Mouse (Mus musculus) kidney, embryonic 15.5 days (tissue): ENCODE results near the gene Zrsr2. TPM values are rescaled to one million over a fixed set of nuclear protein-coding genes. Genes with fewer than 3 reads are reported as not detected.

ENCODE experiments used
- ATAC-seq: fragments of 200-750 bp; cut with Nextera tagmentation; replicated peaks from 2 replicates; pipeline ENCODE4 v1.8.0; 2017; ENCODE audit warnings: moderate TSS enrichment; ENCODE audit not compliant: low FRiP score
- H3K27ac ChIP-seq: fragments of 300-500 bp; sonication (generic); 2 replicates; pipeline ENCODE4 v1.5.1; 2015; ENCODE audit warnings: mild to moderate bottlenecking, inconsistent platforms
- H3K27me3 ChIP-seq: fragments of 300-500 bp; sonication (generic); 2 replicates; pipeline ENCODE4 v1.6.1; 2015; ENCODE audit warnings: inconsistent platforms
- H3K36me3 ChIP-seq: fragments of 300-500 bp; sonication (generic); 2 replicates; pipeline ENCODE4 v1.6.1; 2015; ENCODE audit warnings: inconsistent platforms
- H3K4me1 ChIP-seq: fragments of 300-500 bp; sonication (generic); 2 replicates; pipeline ENCODE4 v1.6.1; 2015; ENCODE audit warnings: inconsistent platforms
- H3K4me2 ChIP-seq: fragments of 300-500 bp; sonication (generic); 2 replicates; pipeline ENCODE4 v1.6.1; 2015; ENCODE audit warnings: moderate library complexity, mild to moderate bottlenecking, inconsistent platforms
- H3K4me3 ChIP-seq: fragments of 300-500 bp; sonication (generic); replicated peaks from 2 replicates; pipeline ENCODE4 v1.5.1; 2015; ENCODE audit warnings: mild to moderate bottlenecking, inconsistent platforms
- H3K9ac ChIP-seq: fragments of 300-500 bp; sonication (generic); 2 replicates; pipeline ENCODE4 v1.6.1; 2015; ENCODE audit warnings: mild to moderate bottlenecking, inconsistent platforms
- H3K9me3 ChIP-seq: fragments of 300-500 bp; sonication (generic); replicated peaks from 2 replicates; pipeline ENCODE4 v1.6.1; 2016; ENCODE audit warnings: inconsistent platforms
- WGBS: fragments of 180-500 bp; shearing (Covaris S2); methylation state at CpG from one replicate; pipeline ENCODE4 v1.1.7; 2015; ENCODE audit warnings: mixed read lengths; 5-methylcytosine and 5-hydroxymethylcytosine counted together
- polyA plus RNA-seq: library from polyadenylated mRNA; unstranded; fragments of >200 nt; fragmentation: Nextera tagmentation; extraction: Ambion mirVana; gene quantifications from 2 replicates; pipeline ENCODE4 v1.2.1, GENCODE M21; 2015

Gene Zrsr2
- 60.8 and 69.8 TPM in 2 replicates for polyA plus RNA-seq

- Histone ChIP-seq H3K36me3 (peaks cover 24% of the 10 kb centered on the region), H3K4me2 (peak within 1 kb of the TSS; percentile 59), H3K4me1 (peaks cover 7% of the 10 kb centered on the region; the same call in 1 of the 2 replicates), H3K4me3 (peak within 1 kb of the TSS; percentile 71), H3K27me3 (peaks cover 14% of the 10 kb centered on the region; the same call in 1 of the 2 replicates), H3K27ac (peak within 1 kb of the TSS; percentile 99), H3K9me3 (no peaks in the 10 kb centered on the region), H3K9ac (peak within 1 kb of the TSS; percentile 77)
- peak; percentile 97 for ATAC-seq
- WGBS, result 25% methylated on average over 25 of the region's 29 CpGs
These were observed at the start of gene Zrsr2 for GRCm38 (mm10) chrX:163958467-163958875. Zrsr2 (minus strand) TSS chrX:163958661.

DNA sequence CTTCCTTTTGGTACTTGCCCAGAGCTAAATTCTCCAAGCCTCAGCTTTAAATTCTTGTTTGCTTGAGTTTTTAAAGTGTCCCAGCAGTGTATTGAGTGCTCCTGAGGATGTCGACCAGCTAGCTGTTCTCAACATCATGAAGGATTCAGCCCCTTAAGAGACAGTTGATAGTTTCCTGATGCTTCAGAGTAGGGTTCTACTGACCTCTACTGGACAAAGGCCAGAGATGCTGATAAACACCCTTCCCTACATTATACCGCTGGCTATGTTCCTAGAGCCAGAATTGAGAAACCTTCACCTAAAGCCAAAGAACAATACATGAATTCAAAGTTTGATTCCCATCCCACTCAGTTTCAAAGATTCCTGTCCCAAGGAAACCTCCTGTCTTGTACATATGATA is 46.3 kb upstream of the Zrsr2 start:
- Histone ChIP-seq H3K4me1 (no peaks in the 10 kb centered on the region), H3K9me3 (no peaks in the 10 kb centered on the region), H3K9ac (no peak overlapping the region), H3K4me2 (no peak overlapping the region), H3K27me3 (peaks cover 11% of the 10 kb centered on the region), H3K27ac (no peak overlapping the region), H3K4me3 (no peak overlapping the region), H3K36me3 (no peaks in the 10 kb centered on the region)
- 39% methylated on average over 2 of the region's 2 CpGs for WGBS
- no peak for ATAC-seq

DNA sequence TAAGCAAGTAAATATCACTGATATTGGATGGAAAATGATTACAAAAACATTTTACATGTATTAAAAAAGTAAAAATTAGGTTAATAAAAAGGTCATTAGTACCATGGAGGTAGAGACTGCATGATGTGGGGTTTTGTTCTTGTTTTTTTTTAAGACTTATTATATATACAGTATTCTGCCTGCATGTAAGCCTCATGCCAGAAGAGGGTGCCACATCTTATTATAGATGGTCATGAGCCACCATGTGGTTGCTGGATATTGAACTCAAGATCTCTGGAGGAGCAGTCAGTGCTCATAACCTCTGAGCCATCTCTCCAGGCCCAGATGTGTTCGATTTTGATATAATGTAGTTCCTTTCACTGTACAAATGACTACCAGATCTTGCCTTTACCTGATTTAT is 41.4 kb upstream of the Zrsr2 start:
- Histone ChIP-seq H3K4me1 (no peaks in the 10 kb centered on the region), H3K9ac (no peak overlapping the region), H3K27ac (no peak overlapping the region), H3K4me3 (no peak overlapping the region), H3K9me3 (no peaks in the 10 kb centered on the region), H3K36me3 (no peaks in the 10 kb centered on the region), H3K4me2 (no peak overlapping the region), H3K27me3 (peaks cover 11% of the 10 kb centered on the region)
- no peak for ATAC-seq
- 78% methylated on average over 1 of the region's 1 CpGs for WGBS

DNA sequence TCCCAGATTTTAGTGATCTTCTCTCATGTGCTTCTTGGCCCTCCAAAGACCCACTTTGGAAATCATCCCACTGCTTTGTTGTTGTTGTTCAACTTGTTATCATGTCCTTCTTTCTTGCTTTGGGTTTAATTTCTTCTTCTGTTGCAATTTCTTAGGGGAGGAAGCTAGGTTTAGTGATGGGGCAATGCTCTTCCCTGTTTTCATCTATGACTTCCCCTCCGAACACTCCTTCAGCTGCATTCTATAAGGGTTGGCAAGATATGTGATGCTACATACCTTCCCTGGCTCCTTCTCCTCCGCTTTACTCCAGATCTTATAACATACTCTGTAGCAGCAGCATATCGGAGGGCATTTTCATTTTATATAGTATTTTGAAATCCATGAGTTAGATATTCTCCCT is 38.3 kb upstream of the Zrsr2 start:
- H3K27me3 ChIP-seq, result peaks cover 8% of the 10 kb centered on the region
- no peaks in the 10 kb centered on the region for H3K4me1 ChIP-seq
- H3K4me3 ChIP-seq, result no peak overlapping the region
- H3K9me3 ChIP-seq, result no peaks in the 10 kb centered on the region
- 87% methylated on average over 3 of the region's 3 CpGs for WGBS
- no peaks in the 10 kb centered on the region for H3K36me3 ChIP-seq
- ATAC-seq, result no peak
- H3K4me2 ChIP-seq, result no peak overlapping the region
- H3K9ac ChIP-seq, result no peak overlapping the region
- no peak overlapping the region for H3K27ac ChIP-seq

DNA sequence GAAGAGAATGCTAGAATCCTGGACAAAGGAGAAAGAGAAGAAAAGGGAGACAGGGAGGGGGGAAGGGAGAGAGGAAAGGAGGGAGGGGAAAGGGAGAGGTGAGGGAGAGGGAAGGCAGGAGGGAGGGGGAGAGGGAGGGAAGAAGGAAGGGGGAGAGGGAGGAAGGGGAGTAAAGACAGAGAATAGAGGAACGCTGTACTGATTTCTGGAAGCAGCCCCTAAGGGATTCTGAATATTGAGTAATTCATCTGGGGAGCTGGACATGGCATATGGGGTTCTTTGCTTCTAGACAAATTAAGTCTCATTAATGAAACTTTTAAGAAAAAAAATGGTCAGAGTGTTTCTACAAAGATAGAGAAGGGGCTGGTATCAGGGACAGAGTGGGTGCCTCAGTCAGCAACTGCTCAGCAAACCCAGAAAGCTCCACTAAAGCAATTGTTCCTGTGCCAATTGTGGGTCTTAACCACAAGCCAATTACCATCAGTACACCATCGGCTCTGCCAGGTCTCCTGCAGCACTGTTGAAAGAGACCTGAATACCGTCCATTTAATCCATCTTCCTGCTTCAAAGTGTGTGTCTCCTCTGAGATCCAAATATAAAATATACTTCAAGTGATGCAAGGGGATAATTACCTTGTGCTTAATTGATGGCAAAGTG is 29.4 kb upstream of the Zrsr2 start:
- WGBS, result 55% methylated on average over 3 of the region's 3 CpGs
- Histone ChIP-seq H3K9ac (no peak overlapping the region), H3K4me2 (no peak overlapping the region), H3K27me3 (peaks cover 10% of the 10 kb centered on the region), H3K4me3 (no peak overlapping the region), H3K27ac (no peak overlapping the region), H3K36me3 (no peaks in the 10 kb centered on the region), H3K9me3 (no peaks in the 10 kb centered on the region), H3K4me1 (no peaks in the 10 kb centered on the region)
- no peak for ATAC-seq

DNA sequence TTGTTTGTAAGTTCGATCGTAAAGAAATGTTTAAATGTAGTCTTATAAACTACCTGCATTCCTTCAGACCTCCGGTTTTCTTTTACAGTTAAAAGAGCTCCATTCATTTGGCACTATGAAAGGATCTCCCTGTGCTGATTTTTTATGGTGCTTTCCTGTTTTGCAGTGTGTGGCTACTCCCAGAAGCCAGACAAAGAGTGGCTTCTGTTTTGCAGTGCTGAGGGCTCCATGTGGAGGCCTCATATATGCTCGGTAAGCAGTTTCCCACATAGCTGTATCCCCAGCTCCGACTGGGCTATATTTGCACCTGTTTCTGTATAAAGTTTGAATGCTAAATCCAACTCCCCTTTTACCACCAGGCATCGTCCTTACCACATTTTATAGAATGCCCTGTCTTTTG is 23.7 kb upstream of the Zrsr2 start:
- ATAC-seq, result no peak
- Histone ChIP-seq H3K27me3 (peaks cover 19% of the 10 kb centered on the region), H3K4me1 (no peaks in the 10 kb centered on the region), H3K4me3 (no peak overlapping the region), H3K27ac (no peak overlapping the region), H3K9me3 (no peaks in the 10 kb centered on the region), H3K9ac (no peak overlapping the region), H3K36me3 (peaks cover 4% of the 10 kb centered on the region; the same call in 1 of the 2 replicates), H3K4me2 (no peak overlapping the region)
- 82% methylated on average over 6 of the region's 6 CpGs for WGBS

- Histone ChIP-seq H3K36me3 (peaks cover 4% of the 10 kb centered on the region; the same call in 1 of the 2 replicates), H3K4me2 (no peak overlapping the region), H3K27ac (no peak overlapping the region), H3K27me3 (peaks cover 15% of the 10 kb centered on the region), H3K9ac (no peak overlapping the region), H3K4me3 (no peak overlapping the region), H3K4me1 (no peaks in the 10 kb centered on the region), H3K9me3 (no peaks in the 10 kb centered on the region)
- ATAC-seq, result no peak
- WGBS, result 54% methylated on average over 4 of the region's 4 CpGs
These were observed 23.0 kb upstream of the Zrsr2 start for GRCm38 (mm10) chrX:163981500-163981899.

DNA sequence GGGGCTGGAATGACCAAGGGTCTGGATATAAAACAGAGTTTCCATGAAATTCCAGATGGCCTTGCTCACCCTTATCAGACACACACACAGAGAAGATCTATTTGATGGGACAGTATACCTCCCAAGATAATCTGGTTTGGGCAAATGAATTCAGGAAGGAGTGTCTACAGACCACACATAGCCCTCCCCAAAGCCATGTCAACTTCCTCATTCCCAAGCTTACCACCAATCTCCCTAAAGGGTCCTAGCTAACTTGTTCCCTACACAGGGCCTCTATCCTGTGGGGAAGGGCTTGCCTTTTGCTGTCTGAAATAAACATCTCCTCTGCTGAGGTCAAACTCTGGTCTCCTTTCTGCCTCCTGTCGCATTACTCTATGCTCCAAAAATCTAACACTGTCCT is 22.6 kb upstream of the Zrsr2 start:
- no peak for ATAC-seq
- Histone ChIP-seq H3K4me1 (no peaks in the 10 kb centered on the region), H3K9me3 (no peaks in the 10 kb centered on the region), H3K4me3 (no peak overlapping the region), H3K36me3 (peaks cover 4% of the 10 kb centered on the region; the same call in 1 of the 2 replicates), H3K4me2 (no peak overlapping the region), H3K27me3 (peaks cover 15% of the 10 kb centered on the region), H3K9ac (no peak overlapping the region), H3K27ac (no peak overlapping the region)
- 96% methylated on average over 1 of the region's 1 CpGs for WGBS

GRCm38 (mm10) chrX:163957803-163958466 is 526 bp downstream of the Zrsr2 start:
- peaks cover 14% of the 10 kb centered on the region for H3K27me3 ChIP-seq
- H3K36me3 ChIP-seq, result peaks cover 30% of the 10 kb centered on the region
- H3K27ac ChIP-seq, result peak overlapping the region; percentile 99
- peak overlapping the region; percentile 77 for H3K9ac ChIP-seq
- WGBS, result 25% methylated on average over 57 of the region's 67 CpGs
- H3K4me1 ChIP-seq, result peaks cover 7% of the 10 kb centered on the region; the same call in 1 of the 2 replicates
- H3K4me3 ChIP-seq, result peak overlapping the region; percentile 71
- peak; percentile 95 for ATAC-seq
- peak overlapping the region; percentile 59 for H3K4me2 ChIP-seq
- H3K9me3 ChIP-seq, result no peaks in the 10 kb centered on the region

DNA sequence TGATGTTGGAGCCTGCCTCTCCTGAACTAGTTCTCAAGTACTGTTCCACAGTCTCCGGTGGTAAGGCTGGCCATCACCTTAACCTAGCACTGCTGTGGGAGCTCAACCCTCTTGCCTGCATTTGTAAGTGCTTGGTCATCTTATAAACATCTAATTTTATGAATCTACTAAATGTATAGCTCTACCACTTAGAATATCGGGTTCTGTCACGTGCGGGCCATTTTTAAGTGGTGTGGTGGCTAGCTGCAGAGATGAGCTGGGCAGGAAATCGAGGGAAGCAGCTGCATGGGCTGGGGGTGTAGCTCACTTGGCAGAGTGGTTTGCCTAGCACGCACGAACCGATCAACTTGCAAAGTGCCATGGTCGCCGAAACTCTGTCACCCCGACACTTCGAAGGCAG is 1.1 kb downstream of the Zrsr2 start:
- no peak for ATAC-seq
- Histone ChIP-seq H3K9ac (peak overlapping the region; percentile 77), H3K27ac (peak overlapping the region; percentile 99), H3K4me3 (peak overlapping the region; percentile 71), H3K27me3 (peaks cover 14% of the 10 kb centered on the region), H3K4me2 (peak overlapping the region; percentile 59), H3K9me3 (no peaks in the 10 kb centered on the region), H3K36me3 (peaks cover 33% of the 10 kb centered on the region), H3K4me1 (peaks cover 7% of the 10 kb centered on the region; the same call in 1 of the 2 replicates)
- 29% methylated on average over 12 of the region's 12 CpGs for WGBS

DNA sequence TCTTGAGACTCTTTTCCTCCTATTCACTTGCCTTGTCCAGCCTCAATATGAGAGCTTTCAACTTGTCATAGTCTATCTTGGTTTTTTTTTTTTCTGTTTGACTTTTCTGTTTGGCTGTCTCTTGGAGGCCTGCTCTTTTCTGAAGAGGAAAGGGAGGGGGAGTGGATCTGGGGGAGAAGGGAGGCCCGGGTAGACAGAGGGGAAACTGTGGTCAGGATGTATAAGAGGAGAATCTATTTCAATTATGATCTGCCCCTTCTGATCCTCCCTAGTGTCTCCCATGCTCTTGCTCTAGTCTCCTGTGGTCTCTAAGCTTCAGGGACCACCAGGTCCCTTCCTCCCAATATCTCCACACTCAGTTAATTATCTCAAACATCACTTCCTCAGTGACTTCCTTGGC is 6.8 kb downstream of the Zrsr2 start:
- peaks cover 76% of the 10 kb centered on the region for H3K36me3 ChIP-seq
- no peak for ATAC-seq
- no peak overlapping the region for H3K4me2 ChIP-seq
- H3K4me1 ChIP-seq, result no peaks in the 10 kb centered on the region
- no peaks in the 10 kb centered on the region for H3K9me3 ChIP-seq
- 86% methylated on average over 1 of the region's 1 CpGs for WGBS
- H3K27ac ChIP-seq, result no peak overlapping the region
- H3K27me3 ChIP-seq, result peaks cover 7% of the 10 kb centered on the region; the same call in 1 of the 2 replicates
- no peak overlapping the region for H3K9ac ChIP-seq
- H3K4me3 ChIP-seq, result no peak overlapping the region

DNA sequence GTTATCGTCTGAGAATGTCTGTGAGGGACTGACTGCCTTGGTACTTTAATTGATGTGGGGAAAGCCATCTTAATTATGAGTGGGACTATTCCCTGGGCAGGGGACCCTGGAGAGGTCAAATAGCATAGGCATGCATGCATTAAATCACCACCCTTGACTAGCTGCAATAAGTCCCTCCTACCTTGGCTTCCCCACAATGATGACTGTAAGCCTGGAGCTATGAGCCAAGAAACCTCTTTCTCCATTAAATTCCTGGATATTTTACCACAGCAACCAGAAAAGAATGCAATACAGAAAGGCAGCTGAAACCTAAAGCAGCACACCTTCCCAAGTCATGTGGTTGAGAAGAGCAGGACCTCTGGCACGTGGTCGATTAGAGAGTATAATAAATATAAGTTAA is 14.1 kb downstream of the Zrsr2 start:
- Histone ChIP-seq H3K4me2 (no peak overlapping the region), H3K4me3 (no peak overlapping the region), H3K36me3 (peaks cover 63% of the 10 kb centered on the region), H3K27me3 (0 out of 2 replicates have a peak, but pooled peaks cover 8% of the 10 kb centered on the region), H3K27ac (no peak overlapping the region), H3K9me3 (no peaks in the 10 kb centered on the region), H3K4me1 (no peaks in the 10 kb centered on the region), H3K9ac (no peak overlapping the region)
- 85% methylated on average over 3 of the region's 3 CpGs for WGBS
- ATAC-seq, result no peak
